ENCODE assay signal across 24 mouse cellular contexts in genomic region chr2:103415774-103416173, GRCm38 (mm10). TPM values are rescaled to one million over a fixed set of nuclear protein-coding genes. Genes with fewer than 3 reads are reported as not detected.
DNase-seq lines count a peak whose midpoint lies in the region; ATAC-seq and TF ChIP-seq lines count a peak whose summit lies in the region.
"Had no signal": no experiment of that assay in that cellular context is flagged by ENCODE, and none has a peak within 500 bp of the region (broad histone marks: within the 10 kb centered on the region; RNA-seq: fewer than 3 reads in every experiment).

No protein-coding gene starts in this region.

- no peak for TF ChIP-seq EP300 in heart, adult 2 months (IDR thresholded peaks at IDR 0.05; ENCODE audit: insufficient read depth, low read depth, low read length)

- H3K27ac ChIP-seq in lung, embryonic 16.5 days (ENCODE audit: low read length), result 0 out of 2 replicates have a peak overlapping the region, but pooled peaks have one; percentile 5
- no peak overlapping the region for H3K27ac ChIP-seq in intestine, embryonic 16.5 days (ENCODE audit: low read length)
- H3K27ac ChIP-seq in heart, adult 2 months, result no peak overlapping the region
- H3K27ac ChIP-seq: embryonic facial prominence, embryonic 13.5 days; embryonic facial prominence, embryonic 15.5 days; forebrain, embryonic 10.5 days; forebrain, embryonic 12.5 days had no signal

- DNase-seq in lung, postnatal 4 days, result no peak
- peak; percentile 38 for DNase-seq in lung, postnatal 25 days (ENCODE audit: low spot score)
- DNase-seq in lung, adult 18-20 months, result no peak
- DNase-seq in heart, adult 2 months, result no peak
- DNase-seq: adrenal gland, adult 2 months; adrenal gland, postnatal 10 days; adrenal gland, postnatal 25 days; cerebellum, adult 11 months; cerebellum, adult 18-20 months; cerebellum, adult 8-10 months; cerebellum, adult 9-11 months; cerebellum, postnatal 14 days; cerebellum, postnatal 36 days; embryo, embryonic 11 days had no signal

- no peaks in the 10 kb centered on the region for H3K27me3 ChIP-seq in lung, embryonic 16.5 days (ENCODE audit: control insufficient read depth, insufficient read depth, low read depth, low read length)
- no peaks in the 10 kb centered on the region for H3K27me3 ChIP-seq in intestine, embryonic 16.5 days (replicated peaks; ENCODE audit: control insufficient read depth, insufficient read depth, low read length)
- no peaks in the 10 kb centered on the region for H3K27me3 ChIP-seq in heart, adult 2 months (ENCODE audit: control insufficient read depth, insufficient read depth, low read length)
- H3K27me3 ChIP-seq: embryonic facial prominence, embryonic 13.5 days; embryonic facial prominence, embryonic 15.5 days; forebrain, embryonic 12.5 days had no signal

- TF ChIP-seq POLR2A in heart, adult 2 months (IDR thresholded peaks at IDR 0.05; ENCODE audit: insufficient read depth, low read depth, low read length), result no peak

- H3K4me2 ChIP-seq in lung, embryonic 16.5 days (ENCODE audit: low read depth, low read length), result no peak overlapping the region
- no peak overlapping the region for H3K4me2 ChIP-seq in intestine, embryonic 16.5 days (ENCODE audit: low read depth, low read length)
- H3K4me2 ChIP-seq: embryonic facial prominence, embryonic 13.5 days; embryonic facial prominence, embryonic 15.5 days; forebrain, embryonic 12.5 days had no signal

- TF ChIP-seq CTCF in heart, adult 2 months (IDR thresholded peaks at IDR 0.05), result no peak

- H3K9me3 ChIP-seq in lung, embryonic 16.5 days (ENCODE audit: control insufficient read depth, low read length), result no peaks in the 10 kb centered on the region
- no peaks in the 10 kb centered on the region for H3K9me3 ChIP-seq in intestine, embryonic 16.5 days (ENCODE audit: control insufficient read depth, low read length)
- H3K9me3 ChIP-seq: embryonic facial prominence, embryonic 13.5 days; embryonic facial prominence, embryonic 15.5 days; forebrain, embryonic 10.5 days; forebrain, embryonic 12.5 days had no signal

- WGBS in lung, embryonic 16.5 days, result 60% methylated on average over 3 of the region's 3 CpGs
- 79% methylated on average over 3 of the region's 3 CpGs for WGBS in intestine, embryonic 16.5 days
- 68% methylated on average over 3 of the region's 3 CpGs for WGBS in heart, adult 2 months

- no peaks in the 10 kb centered on the region for H3K79me2 ChIP-seq in heart, adult 2 months (replicated peaks; ENCODE audit: control insufficient read depth, insufficient read depth, low read length)

- intact Hi-C loops in heart, adult 2 months (cut with DNase I), result no loop called here

- H3K4me3 ChIP-seq in lung, embryonic 16.5 days (ENCODE audit: low read length), result no peak overlapping the region
- H3K4me3 ChIP-seq in intestine, embryonic 16.5 days (ENCODE audit: low read length), result no peak overlapping the region
- no peak overlapping the region for H3K4me3 ChIP-seq in heart, adult 2 months
- H3K4me3 ChIP-seq: embryonic facial prominence, embryonic 13.5 days; embryonic facial prominence, embryonic 15.5 days; erythroblast, embryonic 14.5 days; forebrain, embryonic 10.5 days; forebrain, embryonic 12.5 days had no signal

- 0 out of 2 replicates have a peak, but pooled peaks have one; percentile 32 for ATAC-seq in lung, embryonic 16.5 days (ENCODE audit: low read depth)
- ATAC-seq in intestine, embryonic 16.5 days, result peak; percentile 34; the same call in 1 of the 2 replicates
- ATAC-seq: forebrain, embryonic 14.5 days had no signal

- no peaks in the 10 kb centered on the region for H3K36me3 ChIP-seq in lung, embryonic 16.5 days (ENCODE audit: control insufficient read depth, insufficient read depth, low read length)
- H3K36me3 ChIP-seq in intestine, embryonic 16.5 days (ENCODE audit: control insufficient read depth, insufficient read depth, low read length), result no peaks in the 10 kb centered on the region
- no peaks in the 10 kb centered on the region for H3K36me3 ChIP-seq in heart, adult 2 months (ENCODE audit: control insufficient read depth, insufficient read depth, low read length)
- H3K36me3 ChIP-seq: embryonic facial prominence, embryonic 13.5 days; embryonic facial prominence, embryonic 15.5 days; forebrain, embryonic 10.5 days; forebrain, embryonic 12.5 days had no signal

- H3K9ac ChIP-seq in lung, embryonic 16.5 days (ENCODE audit: low read length), result no peak overlapping the region
- H3K9ac ChIP-seq in intestine, embryonic 16.5 days (ENCODE audit: low read depth, low read length), result no peak overlapping the region
- H3K9ac ChIP-seq in heart, adult 2 months (ENCODE audit: low read depth, low read length), result no peak overlapping the region
- H3K9ac ChIP-seq: embryonic facial prominence, embryonic 13.5 days; embryonic facial prominence, embryonic 15.5 days; forebrain, embryonic 12.5 days had no signal

- no peaks in the 10 kb centered on the region; the same call in 1 of the 2 replicates for H3K4me1 ChIP-seq in lung, embryonic 16.5 days (replicated peaks; ENCODE audit: control insufficient read depth, insufficient read depth, low read length)
- no peaks in the 10 kb centered on the region for H3K4me1 ChIP-seq in intestine, embryonic 16.5 days (ENCODE audit: control insufficient read depth, insufficient read depth, low read length)
- H3K4me1 ChIP-seq in heart, adult 2 months (ENCODE audit: control insufficient read depth, insufficient read depth, low read length), result no peaks in the 10 kb centered on the region
- H3K4me1 ChIP-seq: embryonic facial prominence, embryonic 13.5 days; forebrain, embryonic 12.5 days had no signal

RNA-seq across cellular contexts. Expression of gene Elf5, which starts 4.3 kb away (rescaled TPM):
- polyA plus RNA-seq in lung, embryonic 16.5 days (2015; fragmentation: Nextera tagmentation; extraction: Ambion mirVana), result 8.5 and 8.8 TPM in 2 replicates
- 0.15 and 0.22 TPM in 2 replicates for polyA plus RNA-seq in intestine, embryonic 16.5 days (2015; fragmentation: Nextera tagmentation; extraction: Ambion mirVana)
- not detected for total RNA-seq in heart, adult 2 months (2021)
- polyA plus RNA-seq in heart, adult 2 months (2012; rRNA removed), result 0.33 TPM in 1 of 2 replicates, not detected in the other
- total RNA-seq: adrenal gland, adult 2 months; adrenal gland, postnatal 10 days; adrenal gland, postnatal 25 days; common myeloid progenitor, adult 5-6 weeks; MEL had no signal
- polyA plus RNA-seq: adrenal gland, adult 2 months; erythroblast, embryonic 14.5 days; forebrain, embryonic 14.5 days had no signal
